Mouse (Mus musculus) midbrain, embryonic 14.5 days (tissue): ENCODE data around the gene Samd5. TPM values are rescaled to one million over a fixed set of nuclear protein-coding genes. Genes with fewer than 3 reads are reported as not detected.

Experiments used
- ATAC-seq: fragments of 200-750 bp; cut with Nextera tagmentation; 2 replicates; pipeline ENCODE4 v1.8.0; 2017; ENCODE audit warnings: moderate number of reproducible peaks, moderate library complexity; ENCODE audit not compliant: low FRiP score, low TSS enrichment
- DNase-seq: peaks from one replicate; pipeline ENCODE4 v3.0.0-alpha.2; 2015
- H3K27ac ChIP-seq: fragments of 300-500 bp; sonication (generic); replicated peaks from 2 replicates; pipeline ENCODE4 v1.5.1; 2014; ENCODE audit warnings: mild to moderate bottlenecking, low read depth, low read length, moderate library complexity
- H3K27me3 ChIP-seq: fragments of 300-500 bp; sonication (generic); 2 replicates; pipeline ENCODE4 v1.6.1; 2014; ENCODE audit warnings: low read length, control low read depth, mixed read lengths; ENCODE audit not compliant: control insufficient read depth, insufficient read depth
- H3K36me3 ChIP-seq: fragments of 300-500 bp; sonication (generic); 2 replicates; pipeline ENCODE4 v1.6.1; 2014; ENCODE audit warnings: low read length, control low read depth; ENCODE audit not compliant: control insufficient read depth, insufficient read depth
- H3K4me1 ChIP-seq: fragments of 300-500 bp; sonication (generic); 2 replicates; pipeline ENCODE4 v1.6.1; 2014; ENCODE audit warnings: mild to moderate bottlenecking, antibody characterized with exemption, low read length, control low read depth; ENCODE audit not compliant: control insufficient read depth, insufficient read depth
- H3K4me2 ChIP-seq: fragments of 300-500 bp; sonication (generic); 2 replicates; pipeline ENCODE4 v1.6.1; 2014; ENCODE audit warnings: mild to moderate bottlenecking, low read length, moderate library complexity
- H3K4me3 ChIP-seq: fragments of 300-500 bp; sonication (generic); replicated peaks from 2 replicates; pipeline ENCODE4 v1.5.1; 2014; ENCODE audit warnings: low read depth, low read length
- H3K9ac ChIP-seq: fragments of 300-500 bp; sonication (generic); replicated peaks from 2 replicates; pipeline ENCODE4 v1.6.1; 2014; ENCODE audit warnings: mild to moderate bottlenecking, low read length, moderate library complexity
- H3K9me3 ChIP-seq: fragments of 300-500 bp; sonication (generic); 2 replicates; pipeline ENCODE4 v1.6.1; 2016; ENCODE audit warnings: low read length, control low read depth, mixed read lengths; ENCODE audit not compliant: control insufficient read depth
- WGBS: fragments of 180-500 bp; shearing (Covaris S2); extraction: QIAGEN DNeasy Blood & Tissue Kit; methylation state at CpG from one replicate; pipeline ENCODE4 v1.1.7; 2014; 5-methylcytosine and 5-hydroxymethylcytosine counted together
- polyA plus RNA-seq: library from polyadenylated mRNA; unstranded; fragments of >200 nt; fragmentation: Nextera tagmentation; extraction: Ambion mirVana; gene quantifications from 2 replicates; pipeline ENCODE4 v1.2.1, GENCODE M21; 2014

Samd5 gene
- polyA plus RNA-seq, 1 experiment from 2014 or later: 9.3 TPM

GRCm38 (mm10) chr10:9605635-9606034 lies 69.4 kb downstream of the Samd5 start:
- 0 out of 2 replicates have a peak, but pooled peaks cover 3% of the 10 kb centered on the region for H3K4me1 ChIP-seq
- peak; percentile 51 for DNase-seq
- 69% methylated on average over 5 of the region's 5 CpGs for WGBS
- H3K9ac ChIP-seq: no peak overlapping the region
- H3K27me3 ChIP-seq: no peaks in the 10 kb centered on the region
- no peaks in the 10 kb centered on the region for H3K9me3 ChIP-seq
- ATAC-seq: no peak; the same call in 1 of the 2 replicates
- H3K27ac ChIP-seq: no peak overlapping the region
- H3K4me3 ChIP-seq: no peak overlapping the region
- no peak overlapping the region for H3K4me2 ChIP-seq
- H3K36me3 ChIP-seq: no peaks in the 10 kb centered on the region

- ATAC-seq: no peak
- Histone ChIP-seq H3K4me3 (no peak overlapping the region), H3K4me2 (no peak overlapping the region), H3K27ac (no peak overlapping the region), H3K27me3 (no peaks in the 10 kb centered on the region), H3K36me3 (no peaks in the 10 kb centered on the region), H3K9ac (no peak overlapping the region), H3K4me1 (0 out of 2 replicates have a peak, but pooled peaks cover 3% of the 10 kb centered on the region), H3K9me3 (no peaks in the 10 kb centered on the region)
- no peak for DNase-seq
- WGBS: 85% methylated on average over 5 of the region's 5 CpGs
Measured at GRCm38 (mm10) chr10:9603290-9603689, 71.7 kb downstream of the Samd5 start.

DNA sequence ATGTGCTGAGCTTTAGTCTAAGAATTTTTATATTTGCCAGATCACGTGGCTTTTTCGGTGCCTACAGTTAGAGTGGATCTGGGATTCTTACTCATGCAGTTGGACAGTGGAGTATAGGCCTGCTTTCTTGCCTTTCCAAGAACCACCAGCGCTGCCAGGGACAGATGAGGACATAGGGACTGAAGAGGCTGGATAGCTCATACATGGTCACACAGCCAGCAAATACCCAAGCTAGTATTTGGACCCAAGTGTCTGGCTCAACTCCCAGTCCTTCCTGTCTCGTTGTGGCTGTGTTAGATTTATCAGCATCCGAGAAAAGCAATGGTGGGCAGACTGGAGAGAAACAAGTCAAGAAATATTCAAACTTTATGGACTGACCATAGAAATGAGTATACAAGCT lies 72.2 kb downstream of the Samd5 start:
- no peaks in the 10 kb centered on the region for H3K4me1 ChIP-seq
- DNase-seq (no peak), ATAC-seq (no peak)
- no peaks in the 10 kb centered on the region for H3K36me3 ChIP-seq
- H3K9ac ChIP-seq: no peak overlapping the region
- WGBS: 94% methylated on average over 5 of the region's 5 CpGs
- H3K27ac ChIP-seq: no peak overlapping the region
- H3K4me3 ChIP-seq: no peak overlapping the region
- no peaks in the 10 kb centered on the region for H3K9me3 ChIP-seq
- no peak overlapping the region for H3K4me2 ChIP-seq
- no peaks in the 10 kb centered on the region for H3K27me3 ChIP-seq

GRCm38 (mm10) chr10:9602389-9602788 lies 72.6 kb downstream of the Samd5 start:
- Histone ChIP-seq H3K9me3 (no peaks in the 10 kb centered on the region), H3K9ac (no peak overlapping the region), H3K4me1 (no peaks in the 10 kb centered on the region), H3K36me3 (no peaks in the 10 kb centered on the region), H3K4me3 (no peak overlapping the region), H3K4me2 (no peak overlapping the region), H3K27ac (no peak overlapping the region), H3K27me3 (no peaks in the 10 kb centered on the region)
- WGBS: 96% methylated on average over 4 of the region's 4 CpGs
- no peak for DNase-seq
- ATAC-seq: no peak

- Histone ChIP-seq H3K36me3 (no peaks in the 10 kb centered on the region), H3K9ac (no peak overlapping the region), H3K27me3 (no peaks in the 10 kb centered on the region), H3K4me1 (no peaks in the 10 kb centered on the region), H3K27ac (no peak overlapping the region), H3K4me3 (no peak overlapping the region), H3K4me2 (no peak overlapping the region), H3K9me3 (no peaks in the 10 kb centered on the region)
- no peak for ATAC-seq
- DNase-seq: no peak
- WGBS: 82% methylated on average over 5 of the region's 5 CpGs
Measured at GRCm38 (mm10) chr10:9596228-9596627, 78.8 kb downstream of the Samd5 start.

DNA sequence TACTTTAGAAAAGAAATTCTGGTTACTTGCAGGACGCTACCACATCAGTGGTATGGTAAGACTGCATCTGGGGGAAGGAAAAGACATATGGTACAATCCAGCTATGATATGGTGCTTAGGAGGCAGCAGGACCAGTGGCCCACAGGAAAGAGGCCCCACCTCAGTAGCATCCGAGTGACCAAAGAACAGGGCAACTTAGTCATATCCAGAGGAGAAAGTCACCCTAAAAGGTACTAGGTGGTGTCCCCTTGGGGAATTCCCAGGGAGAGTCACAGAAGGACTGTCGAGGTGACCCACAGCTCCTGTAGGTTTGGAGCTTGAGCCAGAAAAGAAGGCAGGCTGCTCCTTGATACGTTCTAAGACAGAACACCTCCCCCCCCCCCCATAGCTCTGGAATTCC lies 80.3 kb downstream of the Samd5 start:
- Histone ChIP-seq H3K9ac (no peak overlapping the region), H3K36me3 (no peaks in the 10 kb centered on the region), H3K27me3 (no peaks in the 10 kb centered on the region), H3K27ac (no peak overlapping the region), H3K4me3 (no peak overlapping the region), H3K9me3 (no peaks in the 10 kb centered on the region), H3K4me2 (no peak overlapping the region), H3K4me1 (no peaks in the 10 kb centered on the region)
- WGBS: 84% methylated on average over 4 of the region's 4 CpGs
- no peak for ATAC-seq
- no peak for DNase-seq

- 85% methylated on average over 2 of the region's 2 CpGs for WGBS
- no peak overlapping the region for H3K27ac ChIP-seq
Measured at GRCm38 (mm10) chr10:9590606-9591005, 84.4 kb downstream of the Samd5 start.

GRCm38 (mm10) chr10:9586328-9586727 lies 88.7 kb downstream of the Samd5 start:
- H3K9ac ChIP-seq: no peak overlapping the region
- no peak overlapping the region for H3K4me3 ChIP-seq
- H3K27ac ChIP-seq: no peak overlapping the region
- no peak for DNase-seq
- H3K27me3 ChIP-seq: no peaks in the 10 kb centered on the region
- no peaks in the 10 kb centered on the region for H3K4me1 ChIP-seq
- ATAC-seq: no peak
- no peak overlapping the region for H3K4me2 ChIP-seq
- H3K36me3 ChIP-seq: no peaks in the 10 kb centered on the region
- WGBS: 91% methylated on average over 5 of the region's 5 CpGs
- H3K9me3 ChIP-seq: no peaks in the 10 kb centered on the region

More at GRCm38 (mm10) chr10:9590606-9591005, 84.4 kb downstream of the Samd5 start:
- Histone ChIP-seq H3K9me3 (no peaks in the 10 kb centered on the region), H3K36me3 (no peaks in the 10 kb centered on the region), H3K4me2 (no peak overlapping the region), H3K9ac (no peak overlapping the region), H3K4me1 (no peaks in the 10 kb centered on the region), H3K27me3 (no peaks in the 10 kb centered on the region), H3K4me3 (no peak overlapping the region)
- DNase-seq (no peak), ATAC-seq (no peak)

DNA sequence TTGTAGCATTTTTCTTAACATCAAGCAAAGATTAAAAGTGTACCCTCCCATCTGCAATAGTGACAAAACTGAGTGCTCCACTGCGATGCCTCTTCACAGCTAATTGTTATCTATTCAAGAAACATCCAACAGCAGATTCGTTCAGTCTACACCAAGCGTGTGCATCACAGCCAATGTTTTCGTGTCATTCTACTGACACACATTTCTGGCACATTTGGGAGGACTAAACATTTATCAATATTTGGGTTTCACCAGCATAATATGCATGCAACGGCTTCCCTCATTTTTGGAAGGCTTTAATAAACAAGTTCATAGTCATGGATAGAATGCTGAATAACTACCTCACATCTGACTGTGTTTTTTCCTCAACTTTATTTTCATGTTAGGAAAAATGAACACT lies 95.6 kb downstream of the Samd5 start:
- no peak overlapping the region for H3K9ac ChIP-seq
- H3K9me3 ChIP-seq: no peaks in the 10 kb centered on the region
- no peaks in the 10 kb centered on the region for H3K27me3 ChIP-seq
- no peaks in the 10 kb centered on the region for H3K36me3 ChIP-seq
- no peak overlapping the region for H3K4me3 ChIP-seq
- DNase-seq (no peak), ATAC-seq (no peak)
- no peak overlapping the region for H3K27ac ChIP-seq
- H3K4me2 ChIP-seq: no peak overlapping the region
- no peaks in the 10 kb centered on the region for H3K4me1 ChIP-seq
- 94% methylated on average over 5 of the region's 5 CpGs for WGBS
